Mouse (Mus musculus): ENCODE data around the gene Slc8b1.
A peak's percentile ranks its signal among the peaks of the same experiment; 100 is the strongest.

The Slc8b1 gene

GRCm38 (mm10) chr5:120567761-120568211 lies 56.8 kb downstream of the Slc8b1 start:
- no peak for DNase-seq (ENCODE audit: low spot score)

GRCm38 (mm10) chr5:120568336-120568768 lies 57.4 kb downstream of the Slc8b1 start:
- no peak for DNase-seq (ENCODE audit: low spot score)

GRCm38 (mm10) chr5:120568964-120569363 lies 58.0 kb downstream of the Slc8b1 start:
- DNase-seq (ENCODE audit: low spot score), result no peak

GRCm38 (mm10) chr5:120569791-120570190 lies 58.8 kb downstream of the Slc8b1 start:
- no peak for DNase-seq (ENCODE audit: low spot score)

- DNase-seq (ENCODE audit: low spot score), result no peak
These were observed 59.4 kb downstream of the Slc8b1 start for GRCm38 (mm10) chr5:120570289-120570897.

GRCm38 (mm10) chr5:120571056-120571740 lies 60.2 kb downstream of the Slc8b1 start:
- no peak for DNase-seq (ENCODE audit: low spot score)

- no peak for DNase-seq (ENCODE audit: low spot score)
These were observed 63.6 kb downstream of the Slc8b1 start for GRCm38 (mm10) chr5:120574469-120575063.

- no peak for DNase-seq (ENCODE audit: low spot score)
These were observed 65.9 kb downstream of the Slc8b1 start for GRCm38 (mm10) chr5:120576781-120577301.

GRCm38 (mm10) chr5:120577935-120578441 lies 67.0 kb downstream of the Slc8b1 start:
- no peak for DNase-seq (ENCODE audit: low spot score)

GRCm38 (mm10) chr5:120578504-120579081 lies 67.6 kb downstream of the Slc8b1 start:
- DNase-seq (ENCODE audit: low spot score), result peak; percentile 66

- no peak for DNase-seq (ENCODE audit: low spot score)
These were observed 68.4 kb downstream of the Slc8b1 start for GRCm38 (mm10) chr5:120579211-120579897.

GRCm38 (mm10) chr5:120579898-120580626 lies 69.1 kb downstream of the Slc8b1 start:
- DNase-seq (ENCODE audit: low spot score), result no peak

- DNase-seq (ENCODE audit: low spot score), result no peak
These were observed 71.0 kb downstream of the Slc8b1 start for GRCm38 (mm10) chr5:120582002-120582401.

- no peak for DNase-seq (ENCODE audit: low spot score)
These were observed 72.5 kb downstream of the Slc8b1 start for GRCm38 (mm10) chr5:120583511-120583910.
